Mouse (Mus musculus): ENCODE measurements around the gene Usp13. TPM values are rescaled to one million over a fixed set of nuclear protein-coding genes. Genes with fewer than 3 reads are reported as not detected.

Usp13 gene
- not detected for polyA plus RNA-seq (2017; shearing (Covaris generic))

DNA sequence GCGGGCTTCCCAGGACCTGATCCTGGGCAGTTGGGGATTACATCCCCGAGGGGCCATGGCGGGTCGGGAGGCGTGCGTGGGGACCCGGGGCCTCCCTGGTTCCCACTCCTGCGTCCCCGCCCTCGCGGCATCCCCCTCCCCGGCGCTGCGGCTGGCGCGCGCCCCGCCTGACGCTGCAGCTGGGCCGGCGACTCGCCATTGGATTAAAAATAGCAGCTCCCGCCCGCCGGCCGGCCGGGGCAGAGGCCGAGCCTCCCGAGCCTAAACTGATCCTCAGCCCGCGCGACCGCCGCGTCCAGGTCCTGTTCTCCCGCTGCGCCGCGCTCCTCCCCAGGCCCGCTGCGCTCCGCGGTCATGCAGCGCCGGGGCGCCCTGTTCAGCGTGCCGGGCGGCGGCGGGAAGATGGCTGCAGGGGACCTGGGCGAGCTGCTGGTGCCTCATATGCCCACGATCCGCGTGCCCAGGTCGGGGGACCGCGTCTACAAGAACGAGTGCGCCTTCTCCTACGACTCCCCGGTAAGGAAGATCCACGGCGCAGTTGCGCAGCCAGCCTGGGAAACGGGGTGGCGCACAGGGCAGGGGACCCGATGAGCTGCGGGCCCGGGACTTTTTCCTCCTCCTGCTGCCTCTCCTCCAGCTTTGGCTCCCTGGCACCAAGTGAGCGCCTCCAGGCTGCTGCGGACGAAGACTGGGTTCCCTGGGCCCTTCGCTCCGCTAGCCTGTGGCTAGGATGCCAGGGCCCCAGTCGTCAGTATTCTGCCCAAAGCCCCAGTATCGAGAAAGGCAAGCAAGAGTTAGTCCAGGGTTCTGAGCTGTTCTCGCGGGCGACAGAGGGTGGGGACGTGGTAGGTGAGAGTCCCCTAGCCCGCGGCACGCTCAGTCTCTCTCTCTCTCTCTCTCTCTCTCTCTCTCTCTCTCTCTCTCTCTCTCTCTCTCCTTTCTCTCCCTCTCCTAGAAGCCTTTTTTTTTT is at the start of gene Usp13:
Gene Usp13 (plus strand): TSS at position 190 of the 970 bp plus-strand sequence.
- ATAC-seq, result no peak

DNA sequence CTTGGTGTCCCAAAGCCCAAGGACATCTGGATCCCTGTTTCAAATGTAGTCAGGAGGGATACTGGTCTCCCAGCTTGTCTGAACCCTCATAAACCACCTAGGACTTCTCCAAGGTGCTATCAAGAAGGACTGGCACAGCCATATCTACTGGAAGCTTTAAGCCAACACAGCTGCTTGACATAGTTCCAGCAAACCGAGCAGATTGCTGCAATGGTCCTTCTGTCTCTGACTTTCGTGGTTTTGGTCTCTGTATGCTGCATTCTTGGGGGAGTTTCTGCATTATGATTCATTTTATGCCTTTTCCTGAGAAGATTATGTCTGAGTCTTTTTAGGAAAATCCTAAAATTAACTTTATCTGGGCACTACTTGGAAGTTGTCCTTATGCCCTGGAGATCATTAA is 46.6 kb upstream of the Usp13 start:
- no peak for ATAC-seq

DNA sequence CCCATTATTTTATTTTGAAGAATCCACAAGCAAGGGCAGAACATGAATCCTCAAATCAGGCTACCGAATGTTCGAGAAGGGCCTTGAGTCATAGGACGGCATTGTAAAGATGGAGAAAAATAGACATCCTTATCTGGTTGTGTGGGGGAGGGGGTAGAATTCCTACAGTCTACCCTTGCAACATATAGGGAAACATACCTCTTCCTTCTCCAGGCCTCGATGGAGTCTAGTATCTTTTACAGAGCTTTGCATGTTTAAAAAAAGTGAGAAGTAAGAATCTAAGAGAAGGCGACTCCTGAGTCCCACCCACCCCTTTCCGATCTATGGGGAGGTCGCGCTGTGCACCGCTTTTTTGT is 367 bp upstream of the Usp13 start:
- ATAC-seq, result no peak

- no peak for ATAC-seq
Measured at GRCm38 (mm10) chr3:32818327-32818900, 1.1 kb downstream of the Usp13 start.

DNA sequence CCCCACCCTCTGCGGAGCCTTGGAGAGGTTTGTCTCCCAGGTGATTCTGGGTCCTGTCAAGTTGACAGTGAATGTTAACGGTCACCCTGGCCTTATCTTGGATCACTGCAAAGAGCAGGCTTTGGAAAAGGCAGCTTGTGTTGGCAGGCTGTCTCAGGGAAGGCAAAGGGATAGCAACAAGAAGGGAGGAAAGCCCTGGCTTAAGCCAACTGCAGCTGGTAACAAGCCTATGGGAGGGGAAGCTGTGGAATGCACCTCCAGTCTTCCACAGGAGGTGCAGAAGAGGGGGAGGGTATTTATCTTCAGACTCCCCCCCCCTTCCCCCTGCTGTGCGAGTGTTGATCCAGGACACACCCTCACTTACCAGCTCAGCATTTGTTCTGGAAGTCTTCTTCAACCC is 5.3 kb downstream of the Usp13 start:
- ATAC-seq, result no peak

DNA sequence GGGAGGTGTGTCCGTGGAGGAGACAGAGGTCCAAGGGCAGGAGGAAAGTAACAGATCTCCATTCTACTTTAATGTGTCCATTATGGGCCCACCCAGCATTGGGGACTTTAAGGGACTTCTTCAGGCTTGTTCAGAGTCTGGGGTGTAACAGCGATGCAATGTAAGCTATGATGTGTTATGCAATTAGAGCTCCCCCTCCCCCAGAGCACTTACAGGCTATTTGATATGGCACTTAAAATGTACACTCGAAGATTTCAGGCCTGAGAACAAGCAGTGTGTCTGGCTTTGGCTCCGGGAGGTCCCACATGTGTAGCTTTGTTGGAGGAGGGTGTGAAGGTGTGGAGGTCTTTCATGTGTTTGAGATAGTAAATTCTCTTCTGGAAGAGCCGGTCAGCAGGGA is 7.6 kb downstream of the Usp13 start:
- ATAC-seq, result no peak

DNA sequence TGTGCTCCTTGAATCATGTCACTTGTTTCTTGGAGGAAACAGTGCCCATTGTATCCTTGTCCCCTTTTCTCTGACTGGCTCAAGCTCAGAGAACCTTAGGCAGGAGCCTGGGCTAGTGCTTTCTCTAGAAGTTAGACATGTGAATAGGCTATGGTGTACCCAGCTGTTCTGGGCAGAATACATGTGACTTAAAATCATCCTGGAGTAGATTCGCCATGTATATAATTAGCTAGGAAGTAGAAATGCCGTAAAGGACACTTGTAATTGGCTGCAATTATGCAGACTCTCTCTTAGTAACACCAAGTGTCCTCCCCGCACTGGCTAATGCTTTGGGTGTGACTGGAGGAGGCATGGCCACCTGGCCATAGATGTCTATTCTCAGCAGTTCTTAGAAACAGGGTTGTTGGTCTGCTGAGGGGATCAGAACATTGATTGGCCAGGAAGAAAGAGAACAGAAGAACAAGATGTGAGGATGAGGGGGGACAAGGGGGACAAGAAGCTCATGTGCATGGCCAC is 8.7 kb downstream of the Usp13 start:
- ATAC-seq, result no peak

GRCm38 (mm10) chr3:32826701-32827100 is 9.4 kb downstream of the Usp13 start:
- no peak for ATAC-seq

DNA sequence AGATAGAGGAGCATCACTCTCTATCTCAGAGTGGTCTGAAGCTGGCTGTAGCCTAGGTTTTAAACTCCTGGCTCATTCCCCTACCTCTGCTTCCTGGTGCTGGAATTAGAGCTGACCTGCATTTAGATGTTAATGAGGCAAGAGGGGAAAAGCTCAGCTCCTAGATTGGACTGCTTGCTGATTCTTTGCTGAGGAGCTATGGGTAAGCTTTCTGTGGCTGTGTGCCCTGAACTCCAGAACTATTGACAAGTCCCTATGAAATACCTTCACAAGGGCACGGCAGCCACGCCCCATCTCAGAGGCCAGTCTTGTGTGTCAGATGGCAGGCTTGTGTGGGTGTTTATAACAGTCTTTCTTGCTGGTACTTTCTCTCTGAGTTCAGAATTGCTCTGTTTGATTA is 16.5 kb downstream of the Usp13 start:
- no peak for ATAC-seq

DNA sequence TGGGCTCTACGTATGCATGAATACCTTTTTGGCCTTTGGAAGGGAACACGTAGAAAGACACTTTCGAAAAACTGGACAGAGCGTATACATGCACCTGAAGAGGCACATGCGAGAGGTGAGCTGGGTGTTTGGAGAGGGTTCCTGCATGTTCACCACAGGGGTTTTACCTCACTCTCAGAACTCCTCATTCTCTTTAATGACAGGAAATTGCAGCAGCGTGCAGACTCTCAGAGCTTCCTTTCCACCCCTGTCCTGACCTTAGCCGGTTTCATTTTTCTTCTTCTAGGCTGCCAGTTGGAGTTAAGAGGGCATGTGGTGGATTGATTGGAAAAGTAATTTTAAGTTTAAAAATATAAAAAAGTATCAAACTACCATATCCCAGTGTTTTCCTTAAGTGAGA is 20.5 kb downstream of the Usp13 start:
- ATAC-seq, result no peak

DNA sequence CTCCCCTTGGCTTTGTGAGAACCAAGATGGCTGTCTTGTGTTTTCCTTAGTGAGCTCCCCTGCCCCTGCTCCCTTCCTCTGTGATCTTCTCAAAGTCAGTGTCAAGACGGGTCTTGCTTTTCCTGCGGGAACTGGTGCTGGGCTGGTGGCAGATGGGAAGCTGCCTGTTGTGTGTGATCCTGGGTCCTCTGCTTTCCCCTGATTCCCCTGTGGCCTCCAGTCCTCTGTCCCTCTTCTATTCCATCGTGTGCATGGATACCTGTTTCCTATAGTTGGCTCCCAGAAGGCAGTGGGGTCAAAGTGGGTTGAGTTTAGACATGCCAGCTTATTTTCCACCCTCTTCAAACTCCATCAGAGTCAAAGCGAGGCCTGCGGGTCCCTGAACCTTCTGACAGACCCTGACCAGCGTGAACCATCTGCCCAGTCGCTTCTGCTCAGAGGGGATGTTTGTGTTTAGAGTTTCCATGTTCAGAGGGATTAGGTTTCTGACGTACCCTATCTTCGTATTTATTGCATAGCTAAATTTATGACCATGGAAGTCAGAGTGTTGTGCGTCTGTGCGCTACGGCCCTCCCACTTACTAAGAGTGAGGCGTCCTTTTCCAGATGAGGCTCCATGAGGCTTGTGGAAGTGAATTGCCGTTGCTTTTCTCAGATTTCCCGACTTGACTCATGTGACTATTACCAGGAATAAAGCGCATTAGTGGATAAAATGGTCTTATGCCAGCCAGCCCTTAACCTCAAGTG is 39.2 kb downstream of the Usp13 start:
- ATAC-seq, result no peak

GRCm38 (mm10) chr3:32871081-32871480 is 53.7 kb downstream of the Usp13 start:
- no peak for ATAC-seq

- no peak for ATAC-seq
Measured at GRCm38 (mm10) chr3:32886386-32886785, 69.0 kb downstream of the Usp13 start.

GRCm38 (mm10) chr3:32888886-32889285 is 71.5 kb downstream of the Usp13 start:
- no peak for ATAC-seq

DNA sequence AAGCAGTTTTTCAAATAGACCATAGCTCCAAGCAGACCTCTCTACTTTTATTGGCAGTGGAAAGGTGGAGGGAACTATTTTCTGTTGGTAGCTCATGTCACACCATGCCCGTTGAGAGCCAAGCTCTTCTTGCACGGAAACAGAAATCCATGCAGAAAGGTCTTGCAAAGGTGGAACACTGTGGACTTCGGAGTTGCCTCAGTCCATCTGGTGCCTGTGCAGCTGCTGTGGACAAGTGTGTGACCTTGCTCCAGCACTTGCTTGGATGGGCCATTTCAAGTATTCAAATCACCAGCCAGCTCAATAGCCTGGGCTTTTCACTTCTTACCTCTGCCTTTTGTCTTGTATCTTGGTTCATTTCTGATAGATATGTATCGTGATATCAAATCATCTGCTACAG is 72.8 kb downstream of the Usp13 start:
- ATAC-seq, result no peak

GRCm38 (mm10) chr3:32903462-32903861 is 86.1 kb downstream of the Usp13 start:
- ATAC-seq, result no peak

- ATAC-seq, result no peak
Measured at GRCm38 (mm10) chr3:32904599-32904998, 87.3 kb downstream of the Usp13 start.

DNA sequence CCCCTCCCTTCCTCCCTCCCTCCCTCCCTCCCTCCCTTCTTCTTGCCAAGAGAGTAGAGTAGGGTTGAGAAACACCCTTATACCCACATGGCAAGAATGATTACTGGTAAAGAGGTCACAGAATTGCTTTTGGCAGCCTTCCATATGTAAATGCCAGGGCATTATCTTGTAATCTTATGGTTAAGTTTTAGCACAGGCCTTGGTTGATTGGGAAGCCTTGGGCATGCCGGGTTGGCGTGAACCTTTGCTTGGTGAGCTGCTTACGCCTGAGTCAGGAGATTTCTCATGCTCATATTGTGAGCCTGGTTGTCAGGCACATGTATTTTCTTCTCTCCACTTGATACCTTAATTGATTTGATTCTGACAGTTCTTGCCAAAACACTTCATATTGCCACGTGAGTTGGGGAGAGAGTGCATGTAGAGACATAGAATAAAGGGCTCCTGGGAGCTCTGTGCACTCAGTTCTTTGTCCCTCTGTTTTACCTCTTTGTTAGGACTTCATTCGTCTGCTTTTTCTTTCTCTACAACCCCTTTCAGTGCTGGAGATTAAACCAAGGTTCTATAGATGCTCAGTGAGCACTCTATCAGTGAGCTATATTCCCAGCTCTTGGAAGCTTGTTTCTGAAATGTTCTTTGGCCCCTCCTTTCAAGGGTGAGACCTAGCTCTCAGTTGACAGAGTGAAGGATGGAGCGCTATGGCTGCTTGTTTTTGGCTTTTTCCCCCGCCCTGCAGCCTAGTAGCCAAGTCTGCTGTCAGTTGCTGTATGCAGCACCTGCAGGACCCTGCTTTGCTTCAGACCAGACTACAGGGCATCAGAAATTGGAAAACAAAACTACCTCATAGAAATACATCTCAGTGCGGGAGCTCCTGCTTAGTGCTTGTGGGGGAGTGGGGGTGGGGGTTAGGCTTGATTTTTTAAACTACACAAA is 88.8 kb downstream of the Usp13 start:
- no peak for ATAC-seq

- no peak for ATAC-seq
Measured at GRCm38 (mm10) chr3:32908400-32908799, 91.1 kb downstream of the Usp13 start.

GRCm38 (mm10) chr3:32910071-32910551 is 92.8 kb downstream of the Usp13 start:
- ATAC-seq, result no peak

DNA sequence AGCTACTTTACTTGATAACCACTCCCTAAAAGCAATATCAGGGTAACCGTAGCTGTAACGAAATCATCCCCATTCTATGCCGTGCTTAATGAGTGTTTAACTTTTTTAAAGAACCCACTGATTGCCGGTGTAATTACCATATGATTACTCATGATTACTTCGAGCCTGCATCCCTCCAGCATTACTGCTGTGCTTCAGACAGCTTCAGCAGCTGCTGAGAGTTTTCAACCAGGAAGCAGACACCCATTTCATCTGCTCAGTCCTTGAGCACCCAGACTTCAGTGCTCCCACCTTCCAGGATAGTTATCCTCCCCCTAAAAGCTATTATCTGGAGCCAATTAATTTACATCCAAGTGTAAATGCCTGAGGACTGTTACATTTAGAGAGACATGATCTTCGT is 106.8 kb downstream of the Usp13 start:
- ATAC-seq, result no peak

Data from activated CD4-positive, CD25-positive, alpha-beta regulatory T cell, adult 4 months (primary cell).